Mouse (Mus musculus): ENCODE data around the gene Dnajc6.

Dnajc6 gene

DNA sequence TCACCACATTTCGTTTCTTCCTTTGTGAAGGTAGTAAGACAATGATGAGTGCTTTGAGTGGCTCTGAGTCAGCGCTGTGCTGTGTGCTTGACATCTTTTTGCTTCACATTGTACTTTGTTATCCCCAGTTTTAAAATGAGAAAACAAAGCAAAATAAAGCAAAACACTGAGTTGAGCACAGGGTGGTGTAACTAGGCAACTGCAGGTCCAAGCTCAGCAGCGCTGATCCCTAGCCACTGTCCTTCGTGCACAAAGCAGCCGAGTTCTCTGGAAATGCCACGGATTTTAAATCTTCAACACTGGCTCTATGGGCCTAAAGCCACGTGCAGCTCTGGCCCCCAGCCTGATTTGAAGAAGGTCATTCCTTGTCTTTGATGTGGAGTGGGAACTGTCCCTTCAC, 72.6 kb downstream of the Dnajc6 start:
- DNase-seq (ENCODE audit: low spot score) = no peak

- DNase-seq (ENCODE audit: low spot score) = no peak
Observed at GRCm38 (mm10) chr4:101572142-101572541, 75.7 kb downstream of the Dnajc6 start.

- DNase-seq (ENCODE audit: low spot score) = peak; percentile 12
Observed at GRCm38 (mm10) chr4:101575307-101575706, 78.9 kb downstream of the Dnajc6 start.

DNA sequence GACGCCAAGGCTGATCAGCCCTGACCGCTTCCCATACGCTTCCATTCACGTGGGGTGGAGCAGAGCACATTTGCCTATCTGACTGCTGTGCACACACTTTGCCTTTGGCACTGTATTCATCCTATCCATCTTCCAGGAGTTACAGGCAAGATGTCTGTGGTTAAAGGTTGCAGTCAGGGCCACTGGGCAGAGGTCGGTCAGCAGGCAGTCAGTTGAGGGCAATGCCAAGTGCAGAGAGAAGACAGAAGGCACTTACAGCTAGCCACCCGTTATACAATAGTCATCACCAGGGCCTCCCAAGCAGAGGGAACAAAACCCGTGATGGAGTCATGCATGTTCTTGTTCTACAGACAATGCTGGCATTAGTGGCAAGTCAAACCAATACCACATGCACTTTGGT, 82.3 kb downstream of the Dnajc6 start:
- DNase-seq (ENCODE audit: low spot score) = no peak

DNA sequence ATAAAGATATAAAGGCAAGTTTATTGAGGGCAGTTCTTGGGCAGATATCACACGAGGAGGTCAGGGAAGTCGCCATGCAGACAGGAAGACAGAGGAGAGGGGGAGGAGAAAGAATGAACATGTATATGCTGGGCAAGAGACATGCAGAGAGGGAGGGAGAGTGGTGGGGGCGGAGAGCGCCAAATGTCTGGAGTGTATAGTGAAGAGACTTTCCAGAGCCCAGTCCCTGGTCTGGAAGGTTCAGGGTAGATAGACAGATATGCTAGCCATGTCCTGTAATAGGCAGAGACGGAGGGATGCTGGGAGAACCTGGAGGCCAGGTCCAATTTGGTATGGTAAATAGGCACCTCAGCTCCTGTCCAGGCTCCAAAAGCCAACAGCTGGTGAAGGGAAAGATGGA, 83.1 kb downstream of the Dnajc6 start:
- DNase-seq (ENCODE audit: low spot score) = no peak

GRCm38 (mm10) chr4:101581156-101581555, 84.7 kb downstream of the Dnajc6 start:
- no peak for DNase-seq (ENCODE audit: low spot score)

DNA sequence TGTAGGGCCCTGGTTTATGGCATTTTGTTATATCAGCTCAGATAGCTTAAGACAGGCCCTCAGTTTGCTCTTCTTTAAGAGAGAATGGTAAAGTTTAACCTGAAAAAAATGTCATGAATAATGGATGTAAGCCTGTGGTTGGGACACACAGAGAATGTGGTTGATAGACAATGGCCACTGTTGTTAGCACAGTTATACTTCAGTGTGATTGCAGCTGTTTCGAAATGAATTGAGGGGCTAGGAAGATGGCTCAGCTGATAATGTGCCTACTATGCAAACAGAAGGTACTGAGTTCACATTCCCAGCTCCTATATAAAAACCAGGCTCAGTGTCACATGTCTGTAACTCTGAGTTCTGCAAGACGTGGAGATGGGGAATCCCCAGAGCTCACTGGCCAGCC, 86.4 kb downstream of the Dnajc6 start:
- DNase-seq (ENCODE audit: low spot score) = no peak

- no peak for DNase-seq (ENCODE audit: low spot score)
Observed at GRCm38 (mm10) chr4:101584524-101585454, 88.3 kb downstream of the Dnajc6 start.

DNA sequence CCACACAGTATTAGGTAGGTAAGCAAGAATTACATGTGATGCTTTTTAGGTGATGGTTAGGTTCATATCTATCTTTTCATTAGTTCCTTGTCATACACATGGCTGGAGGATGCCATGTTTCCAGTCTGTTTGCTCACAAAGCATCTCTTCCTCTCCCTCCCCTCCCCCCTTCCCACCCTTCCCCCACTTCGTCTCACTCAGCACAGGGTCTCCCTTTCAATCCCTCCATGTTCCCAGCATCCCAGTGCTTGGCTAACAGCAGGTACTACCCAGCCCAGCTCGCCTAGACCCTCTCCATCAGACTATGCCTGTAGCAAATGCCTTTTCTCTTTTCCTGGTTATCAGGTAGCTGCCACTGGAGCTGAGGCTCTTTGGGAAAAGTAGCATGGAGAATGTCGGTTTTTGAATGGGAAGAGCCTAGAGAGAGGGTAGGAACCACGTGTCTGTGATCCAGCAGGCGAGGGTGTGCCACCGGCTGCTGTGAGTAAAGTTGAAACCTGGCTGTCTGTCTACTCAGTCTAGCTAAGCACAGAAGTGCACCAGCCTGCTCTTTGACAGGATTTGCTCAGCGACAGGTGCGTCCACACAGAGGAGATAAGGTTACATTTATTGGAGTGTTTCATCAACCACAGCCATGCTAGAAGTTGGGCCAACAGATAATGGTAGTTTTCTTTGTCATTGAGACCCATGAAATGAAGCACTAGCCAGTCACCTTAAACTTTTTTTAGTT, 89.2 kb downstream of the Dnajc6 start:
- no peak for DNase-seq (ENCODE audit: low spot score)

DNA sequence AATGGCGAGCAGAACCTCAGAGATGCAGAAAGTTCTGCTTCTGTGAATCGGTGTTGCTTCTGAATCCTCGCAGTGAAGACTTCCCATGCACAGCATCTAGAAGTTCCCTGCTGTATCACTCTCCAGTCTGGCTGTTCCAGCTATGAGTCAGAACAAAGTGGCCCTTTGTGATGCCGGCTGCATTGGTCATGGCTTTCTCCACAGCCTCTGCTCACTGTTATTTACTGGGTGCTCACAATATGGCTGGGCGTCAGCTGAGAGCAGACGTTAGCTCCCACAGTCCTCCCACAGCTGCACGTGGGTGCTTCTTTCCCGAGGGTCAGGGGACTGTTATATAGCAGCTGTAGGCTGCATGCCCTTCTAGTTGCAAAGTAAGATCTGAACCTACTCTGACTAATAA, 92.5 kb downstream of the Dnajc6 start:
- DNase-seq (ENCODE audit: low spot score) = no peak

DNA sequence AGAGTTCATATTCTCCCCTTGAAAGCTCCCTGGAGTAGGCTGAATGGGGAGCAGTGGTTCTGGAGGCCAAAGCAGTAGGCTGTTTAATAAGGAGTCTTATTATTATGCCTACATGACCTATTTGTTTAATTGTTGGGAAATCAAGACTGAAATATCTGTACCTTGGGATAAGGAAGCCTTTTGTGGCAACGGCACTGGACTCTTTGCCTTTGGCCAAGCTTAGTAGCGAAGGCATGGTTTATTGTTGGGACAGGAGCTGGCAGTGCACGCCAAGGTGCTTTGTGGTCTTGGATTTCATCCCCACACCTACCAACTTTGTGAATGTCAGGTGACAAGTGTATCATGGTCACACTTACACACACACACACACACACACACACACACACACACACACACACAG, 93.3 kb downstream of the Dnajc6 start:
- no peak for DNase-seq (ENCODE audit: low spot score)

DNA sequence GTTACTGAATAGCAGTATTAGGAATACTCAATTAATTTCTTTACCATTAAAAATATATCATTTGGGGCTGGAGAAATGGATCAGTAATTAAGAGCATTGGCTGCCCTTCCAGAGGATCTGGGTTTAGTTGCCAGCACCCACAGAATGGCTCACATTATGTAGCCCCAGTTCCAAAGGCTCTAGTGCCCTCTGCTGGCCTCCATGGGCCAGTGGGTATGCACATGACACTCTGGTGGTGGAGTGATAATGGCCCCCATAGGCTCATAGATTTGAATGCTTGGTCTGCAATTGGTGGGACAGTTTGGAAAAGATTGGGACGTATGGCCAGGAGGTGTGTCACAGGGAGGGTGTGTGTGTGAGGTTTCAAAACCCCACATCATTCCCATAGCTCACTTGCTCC, 95.0 kb downstream of the Dnajc6 start:
- no peak for DNase-seq (ENCODE audit: low spot score)

DNA sequence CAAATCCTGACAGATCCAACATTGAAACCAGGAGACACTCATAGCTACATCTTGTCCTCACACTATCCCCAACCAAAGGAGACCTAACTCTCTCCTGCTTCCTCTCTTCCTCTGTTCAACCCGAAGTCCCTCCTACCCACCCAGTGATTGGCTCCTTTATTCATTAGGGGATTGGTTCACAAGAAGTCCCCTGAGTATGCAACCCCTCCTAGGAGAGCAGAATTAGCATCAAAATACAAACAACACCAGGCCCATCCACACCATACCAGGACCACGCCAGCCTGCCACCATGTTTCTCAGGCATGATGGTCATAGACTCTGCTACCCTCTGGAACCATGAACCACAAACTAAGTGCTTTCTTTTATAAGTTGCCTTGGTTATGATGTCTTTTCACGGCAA, 96.0 kb downstream of the Dnajc6 start:
- DNase-seq (ENCODE audit: low spot score) = no peak

- no peak for DNase-seq (ENCODE audit: low spot score)
Observed at GRCm38 (mm10) chr4:101601758-101602157, 105.3 kb downstream of the Dnajc6 start.

DNA sequence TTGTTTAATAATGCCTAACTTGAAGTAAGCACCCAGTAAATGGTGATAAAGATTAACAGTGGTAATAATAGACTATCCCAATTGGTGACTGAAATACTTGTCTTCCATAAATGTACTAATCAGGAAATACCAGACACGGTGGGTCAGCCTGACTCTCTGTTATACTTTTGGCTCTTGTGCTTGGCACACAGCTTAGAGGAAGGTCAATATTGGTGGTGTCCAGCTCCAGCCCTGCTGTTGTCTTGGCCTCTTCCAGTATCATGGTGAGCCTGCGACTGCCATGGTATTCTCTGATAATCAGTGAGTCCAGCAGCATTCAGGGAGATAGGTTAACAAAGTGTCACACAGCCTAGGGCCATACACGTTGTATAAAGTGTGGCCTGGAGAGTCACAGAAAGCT, 107.2 kb downstream of the Dnajc6 start:
- no peak for DNase-seq (ENCODE audit: low spot score)

DNA sequence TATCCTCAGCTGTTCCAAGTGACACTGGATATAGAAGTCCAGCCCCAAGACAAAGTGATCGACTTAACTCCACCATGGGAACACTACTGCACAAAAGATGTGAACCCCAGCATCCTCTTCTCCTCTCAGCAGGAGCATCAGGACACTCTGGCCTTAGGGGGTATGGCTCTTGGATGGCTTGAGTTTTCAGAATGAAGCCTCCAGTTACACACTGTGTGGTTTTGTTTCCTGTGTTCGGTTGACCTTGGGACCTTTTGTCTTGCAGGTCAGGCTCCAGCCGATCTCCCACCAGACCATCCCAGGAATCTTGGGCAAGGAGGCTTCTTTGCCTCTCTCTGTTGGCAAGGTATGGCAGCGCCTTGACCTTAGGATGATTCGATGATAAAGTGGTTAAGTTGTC, 120.1 kb downstream of the Dnajc6 start:
- no peak for DNase-seq (ENCODE audit: low spot score)

GRCm38 (mm10) chr4:101617742-101618141, 121.3 kb downstream of the Dnajc6 start:
- DNase-seq (ENCODE audit: low spot score) = no peak

- no peak for DNase-seq (ENCODE audit: low spot score)
Observed at GRCm38 (mm10) chr4:101620206-101620605, 123.8 kb downstream of the Dnajc6 start.

- no peak for DNase-seq (ENCODE audit: low spot score)
Observed at GRCm38 (mm10) chr4:101621241-101621640, 124.8 kb downstream of the Dnajc6 start.

GRCm38 (mm10) chr4:101625278-101625677, 128.8 kb downstream of the Dnajc6 start:
- no peak for DNase-seq (ENCODE audit: low spot score)

DNA sequence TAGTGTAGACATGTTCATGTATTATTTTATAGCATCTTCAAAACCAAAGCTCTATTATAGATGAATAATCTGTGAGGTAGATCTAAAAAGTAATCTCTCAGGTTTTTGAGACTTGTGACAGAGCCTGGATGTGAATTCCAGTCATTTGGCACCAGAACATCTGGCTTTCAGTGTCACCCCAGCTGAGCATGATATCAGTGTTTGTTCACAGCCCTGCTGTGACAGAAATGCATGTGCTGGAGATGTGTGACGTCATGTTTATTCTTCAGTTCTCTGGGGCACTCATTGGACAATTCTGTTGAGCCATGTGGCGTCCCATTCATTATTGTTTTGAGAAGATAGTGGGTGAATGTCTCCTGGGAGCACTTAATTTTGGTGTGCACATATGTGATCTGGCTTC, 139.1 kb downstream of the Dnajc6 start:
- DNase-seq (ENCODE audit: low spot score) = no peak

DNA sequence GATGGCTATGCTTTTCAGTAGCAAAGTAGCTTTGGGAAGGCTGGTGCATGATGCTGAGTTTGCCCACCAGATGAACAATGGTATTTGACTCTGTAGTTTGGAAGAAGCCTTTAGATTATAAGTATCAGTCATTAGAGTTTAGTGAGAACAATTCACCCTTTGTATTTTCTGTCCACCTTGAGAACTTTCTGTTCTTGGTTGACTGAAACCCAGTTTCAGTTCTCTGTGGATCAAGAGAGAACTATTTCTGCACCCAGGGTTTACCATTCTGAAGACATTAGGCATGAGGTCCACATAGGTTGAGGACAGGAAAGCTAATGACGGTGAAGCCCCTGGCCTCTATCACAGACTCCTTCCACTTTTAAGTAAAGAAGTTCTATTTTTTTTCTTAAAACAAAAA, 141.0 kb downstream of the Dnajc6 start:
- no peak for DNase-seq (ENCODE audit: low spot score)

- no peak for DNase-seq (ENCODE audit: low spot score)
Observed at GRCm38 (mm10) chr4:101640631-101641030, 144.2 kb downstream of the Dnajc6 start.
